Mouse (Mus musculus): ENCODE measurements around the gene Zcchc7.
A peak's percentile ranks its signal among the peaks of the same experiment; 100 is the strongest.

The Zcchc7 gene

DNA sequence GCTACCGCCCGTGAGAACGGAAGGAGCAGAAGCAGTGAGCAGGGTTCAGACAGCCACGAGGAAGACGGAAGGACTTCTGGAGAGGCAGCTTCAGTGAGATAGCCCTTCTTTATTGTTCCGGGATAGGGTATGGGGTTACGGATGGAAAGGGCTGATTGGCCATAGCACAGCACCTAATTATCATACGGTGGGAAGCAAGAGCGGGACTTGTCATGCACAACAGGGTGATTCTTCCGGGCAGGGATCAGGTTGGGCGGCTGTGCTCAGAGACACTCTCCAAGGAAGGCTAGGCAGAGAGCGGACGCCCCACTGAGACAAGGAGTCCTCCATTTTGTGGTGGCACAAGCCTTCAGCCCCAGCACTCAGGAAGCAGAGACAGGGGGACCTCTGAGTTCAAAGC, 203.5 kb downstream of the Zcchc7 start:
- DNase-seq (ENCODE audit: extremely low spot score, low spot score): no peak

DNA sequence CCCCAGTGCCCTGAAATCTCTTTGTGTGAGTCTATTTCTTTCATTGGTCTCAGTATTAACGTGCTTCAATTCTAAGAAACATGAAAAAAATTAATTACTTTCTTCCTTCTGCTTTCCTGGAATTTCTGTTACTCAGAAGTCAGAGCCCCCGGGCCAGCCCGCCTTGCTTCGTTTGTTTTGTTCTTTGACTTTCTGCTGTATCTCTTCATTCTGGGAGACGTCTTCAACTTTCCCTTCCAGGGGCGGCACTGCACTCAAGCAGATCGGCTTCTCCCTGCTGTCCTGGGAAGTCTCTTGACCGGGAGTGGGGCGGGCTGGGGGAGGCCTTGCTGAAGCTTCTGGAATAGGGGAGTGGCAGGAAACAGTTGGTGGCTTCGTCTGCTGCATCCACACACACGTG, 207.5 kb downstream of the Zcchc7 start:
- no peak for DNase-seq (ENCODE audit: extremely low spot score, low spot score)

DNA sequence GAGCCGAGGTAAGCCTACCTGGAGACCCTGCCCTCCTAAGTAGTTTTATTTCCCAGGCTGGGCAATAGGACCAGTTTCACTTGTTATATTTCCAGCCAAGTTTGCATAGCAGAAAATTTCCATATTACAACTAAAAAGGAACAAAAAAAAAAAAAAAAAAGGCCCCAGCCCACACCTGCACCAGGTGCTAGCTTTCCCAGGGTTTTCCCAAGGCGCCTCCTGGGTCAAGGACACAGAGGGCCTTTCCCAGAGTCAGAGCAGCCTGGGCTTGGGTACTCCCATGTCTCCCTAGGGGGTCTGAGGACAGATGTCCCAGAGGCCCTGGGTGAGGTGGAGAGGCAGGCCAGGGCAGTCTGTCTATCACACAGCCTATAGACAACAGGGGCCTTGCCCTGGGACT, 209.5 kb downstream of the Zcchc7 start:
- no peak for DNase-seq (ENCODE audit: extremely low spot score, low spot score)

DNA sequence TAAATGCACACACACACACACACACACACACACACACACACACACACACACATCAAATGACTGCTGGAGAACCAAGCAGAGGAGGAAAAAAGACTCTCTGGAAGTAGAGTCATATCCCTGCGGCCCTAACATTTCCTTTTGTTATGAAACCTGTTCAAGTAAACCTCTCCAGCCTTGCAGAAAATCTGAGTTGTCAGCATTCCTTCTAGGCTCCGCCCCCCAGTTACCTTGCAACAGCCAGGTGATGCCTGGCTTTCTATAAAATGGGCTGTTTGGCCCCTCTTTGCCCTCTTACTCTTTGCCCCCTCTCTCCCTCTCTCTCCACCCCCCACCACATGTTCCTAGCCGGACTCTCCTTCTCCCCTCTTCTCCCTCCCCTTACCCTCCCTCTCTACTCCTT, 210.1 kb downstream of the Zcchc7 start:
- no peak for DNase-seq (ENCODE audit: extremely low spot score, low spot score)

DNA sequence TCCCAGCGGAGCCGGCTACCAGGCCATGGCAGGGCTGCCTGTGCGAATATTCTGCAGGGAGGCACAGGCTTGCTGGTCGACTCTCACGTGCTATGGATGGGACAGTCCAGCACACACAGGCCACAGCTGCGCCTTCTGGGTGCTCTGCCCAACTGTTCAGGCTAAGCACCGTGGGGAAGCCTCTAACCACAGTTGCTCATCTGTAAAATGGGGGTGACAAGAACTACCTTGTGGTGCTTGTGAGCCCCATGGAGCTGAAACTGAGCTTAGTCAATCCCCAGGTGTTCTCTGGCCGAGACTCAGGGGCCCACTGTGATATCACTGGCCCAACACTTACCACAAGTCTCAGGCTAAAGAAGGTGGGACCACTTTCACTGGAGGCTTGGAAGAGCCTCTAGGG, 211.7 kb downstream of the Zcchc7 start:
- no peak for DNase-seq (ENCODE audit: extremely low spot score, low spot score)

DNA sequence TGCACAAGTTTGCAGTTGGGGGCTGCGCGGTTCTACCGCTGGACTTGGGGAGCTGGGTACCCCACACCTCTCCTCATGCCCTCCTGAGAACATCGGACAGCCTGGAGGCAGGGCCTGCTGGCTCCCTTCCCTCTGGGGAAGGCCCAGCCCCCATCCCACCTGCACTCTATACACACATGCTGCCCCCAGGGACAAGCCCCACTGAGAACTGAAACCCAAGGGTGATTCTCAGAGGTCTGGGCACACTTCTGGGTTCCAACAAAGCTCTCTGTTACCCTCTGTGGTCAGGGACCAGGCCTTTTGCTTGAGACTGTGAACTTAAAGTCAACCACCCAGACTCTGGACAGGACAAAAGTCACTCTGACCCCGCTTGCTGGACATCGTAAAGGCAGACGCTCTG, 214.4 kb downstream of the Zcchc7 start:
- no peak for DNase-seq (ENCODE audit: extremely low spot score, low spot score)

DNA sequence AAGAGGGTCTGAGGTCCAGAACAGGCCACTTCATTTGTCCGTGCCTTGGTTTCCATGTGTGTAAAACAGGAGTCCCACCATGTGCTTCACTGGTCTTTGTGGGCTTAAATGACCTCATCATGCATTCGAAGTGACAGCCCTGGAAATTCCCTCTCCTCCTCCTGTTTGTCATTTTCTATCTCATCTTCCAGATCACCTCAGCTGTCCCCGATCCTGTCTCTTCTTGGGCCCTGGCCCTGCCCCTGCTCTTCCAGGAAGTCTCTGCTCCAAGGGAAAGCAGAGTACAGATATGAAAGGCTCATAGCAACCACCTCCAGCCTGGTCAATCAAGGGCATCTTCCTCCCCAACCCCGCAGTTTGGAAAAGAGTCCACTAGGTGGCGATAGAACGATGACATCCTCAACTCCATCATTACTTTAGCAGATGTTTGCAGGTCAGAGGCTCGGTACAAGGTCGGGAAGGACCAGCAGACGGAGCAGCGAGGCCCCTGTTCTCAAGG, 215.0 kb downstream of the Zcchc7 start:
- DNase-seq (ENCODE audit: extremely low spot score, low spot score): peak; percentile 79

DNA sequence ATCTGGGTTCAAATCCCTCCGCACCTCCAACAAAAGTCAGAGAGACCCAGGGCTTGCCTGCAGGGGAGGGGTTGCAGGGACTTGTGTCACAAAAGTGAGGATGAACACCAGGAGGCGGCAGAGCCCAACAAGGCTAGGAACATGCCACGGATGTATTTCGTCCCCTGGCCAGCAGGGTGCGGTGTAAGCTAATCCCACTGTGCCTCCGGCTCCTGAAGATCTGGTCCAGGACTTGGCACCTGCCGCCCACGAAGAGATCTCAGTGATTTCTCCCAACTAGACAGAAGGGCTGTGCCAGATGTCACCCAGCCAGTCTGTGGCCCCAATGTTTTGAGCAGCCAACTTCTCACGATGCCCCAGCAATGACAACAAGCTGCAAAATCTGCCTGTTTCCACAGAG, 217.8 kb downstream of the Zcchc7 start:
- peak; percentile 85 for DNase-seq (ENCODE audit: extremely low spot score, low spot score)

DNA sequence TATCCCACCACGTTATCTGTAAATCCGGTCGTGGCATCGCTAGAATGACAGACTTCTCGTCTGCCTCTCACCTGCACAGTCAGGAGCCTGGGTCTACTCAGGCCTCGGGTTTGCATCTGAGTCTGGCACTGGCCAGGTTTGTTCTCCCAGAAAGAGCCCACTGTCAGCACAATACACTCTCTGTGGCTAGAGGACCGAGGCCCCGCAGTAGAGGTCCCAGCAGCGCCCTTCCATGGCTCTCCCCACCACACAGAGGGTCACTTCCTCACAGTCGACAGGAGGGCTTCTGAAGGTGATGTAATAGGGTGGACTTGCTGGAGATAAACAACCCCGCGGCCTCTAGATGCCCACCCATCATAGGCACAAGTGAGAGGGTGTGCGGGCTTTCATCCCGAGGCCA, 218.2 kb downstream of the Zcchc7 start:
- no peak for DNase-seq (ENCODE audit: extremely low spot score, low spot score)

DNA sequence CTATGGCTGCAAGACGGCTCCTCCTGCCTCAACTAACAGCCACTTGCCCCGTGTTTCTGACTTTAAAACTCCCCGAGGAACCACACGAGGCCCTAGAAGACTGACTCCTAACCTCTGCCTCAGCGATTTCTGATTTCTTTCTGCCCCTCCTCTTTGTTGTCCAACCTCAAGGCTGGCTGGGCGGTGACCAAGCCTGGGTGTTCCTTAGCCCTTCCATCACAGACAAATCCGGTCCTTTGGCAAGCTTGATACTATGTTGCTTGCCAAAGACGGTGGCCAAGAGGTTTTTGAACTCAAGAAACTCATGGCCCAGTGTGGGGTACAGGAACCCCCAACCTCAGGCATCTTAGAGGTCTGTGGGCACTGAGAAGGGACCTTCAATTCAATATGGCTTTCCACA, 218.7 kb downstream of the Zcchc7 start:
- no peak for DNase-seq (ENCODE audit: extremely low spot score, low spot score)

DNA sequence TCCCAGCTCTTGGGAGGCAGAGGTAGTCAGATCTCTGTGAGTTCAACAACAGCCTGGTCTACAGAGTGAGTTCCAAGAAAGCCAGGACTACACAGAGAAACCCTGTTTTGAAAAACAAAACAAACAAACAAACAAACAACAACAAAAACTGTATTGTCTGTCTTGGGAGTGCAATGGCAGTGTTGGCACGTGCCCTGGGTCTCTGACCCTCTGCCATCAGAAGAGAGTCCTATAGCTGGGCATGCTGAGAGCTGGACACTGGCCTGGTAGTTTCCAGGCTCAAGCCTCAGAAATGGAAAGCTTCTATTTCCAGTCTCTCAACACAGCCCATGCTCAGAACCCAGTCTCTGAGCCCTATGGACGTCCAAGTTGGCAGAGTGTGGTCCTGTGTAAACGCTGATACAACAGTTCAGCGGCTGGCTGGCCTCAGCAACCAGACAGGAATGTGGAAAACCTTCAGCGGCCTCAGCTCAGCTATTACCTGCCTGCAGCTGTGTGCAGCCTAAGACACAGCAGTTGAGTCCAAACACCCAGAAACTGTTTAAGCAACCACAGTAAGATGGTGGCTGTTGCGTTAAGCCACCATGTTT, 220.4 kb downstream of the Zcchc7 start:
- DNase-seq (ENCODE audit: extremely low spot score, low spot score): no peak

DNA sequence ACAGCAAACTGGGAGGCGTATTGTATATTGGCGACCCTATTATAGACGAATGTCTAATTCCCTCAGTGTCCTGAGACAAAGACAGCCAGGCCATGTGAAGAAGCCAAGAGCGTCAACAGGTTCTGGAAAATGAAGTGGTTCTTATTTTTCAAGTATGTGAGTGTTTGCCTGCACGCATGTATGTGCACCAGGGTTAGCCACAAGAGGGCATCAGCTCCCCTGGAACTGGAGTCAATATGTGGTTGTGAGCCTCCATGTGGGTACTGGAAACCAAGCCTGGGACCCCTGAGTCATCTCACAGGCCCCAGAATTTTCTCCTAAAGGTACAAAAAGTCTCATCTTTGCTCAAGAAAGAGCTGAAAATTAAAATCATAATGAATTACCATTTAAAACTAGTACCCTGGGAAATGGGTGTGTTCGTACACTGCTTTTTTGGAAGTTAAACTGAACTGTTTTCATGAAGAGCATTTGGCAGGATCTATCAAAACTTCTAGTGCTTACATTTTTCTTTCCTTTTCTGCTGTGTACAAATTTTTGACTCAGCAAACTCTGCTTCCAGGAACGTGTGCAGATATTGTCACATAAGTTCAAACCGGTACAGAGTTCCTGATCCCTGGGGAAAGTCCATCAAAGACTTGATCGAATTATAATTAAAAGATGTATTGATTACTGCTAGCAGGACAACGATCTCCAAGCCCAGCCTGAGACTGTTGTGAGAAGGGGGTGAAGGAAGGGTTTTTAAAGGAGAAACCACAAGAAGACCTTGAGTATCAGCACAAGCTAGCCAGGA, 221.4 kb downstream of the Zcchc7 start:
- no peak for DNase-seq (ENCODE audit: extremely low spot score, low spot score)

DNA sequence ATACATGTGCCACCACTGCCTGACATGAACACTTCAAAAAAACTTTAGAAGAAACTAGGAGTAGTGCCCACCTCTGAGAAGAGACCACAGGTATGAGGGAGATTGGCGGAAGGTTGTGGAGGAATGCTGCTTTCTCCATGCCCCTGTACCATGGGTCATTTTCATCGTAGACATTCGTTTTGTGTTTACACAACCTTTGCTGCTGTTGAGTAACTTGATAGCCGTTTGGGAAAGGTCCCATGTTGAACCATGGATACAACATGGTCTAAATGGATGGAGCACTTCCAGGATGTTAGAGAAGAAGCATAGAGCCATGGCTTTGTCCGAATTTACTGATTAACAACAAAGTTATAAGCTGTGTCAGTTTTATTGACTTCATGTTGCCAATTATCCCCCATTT, 222.5 kb downstream of the Zcchc7 start:
- no peak for DNase-seq (ENCODE audit: extremely low spot score, low spot score)

DNA sequence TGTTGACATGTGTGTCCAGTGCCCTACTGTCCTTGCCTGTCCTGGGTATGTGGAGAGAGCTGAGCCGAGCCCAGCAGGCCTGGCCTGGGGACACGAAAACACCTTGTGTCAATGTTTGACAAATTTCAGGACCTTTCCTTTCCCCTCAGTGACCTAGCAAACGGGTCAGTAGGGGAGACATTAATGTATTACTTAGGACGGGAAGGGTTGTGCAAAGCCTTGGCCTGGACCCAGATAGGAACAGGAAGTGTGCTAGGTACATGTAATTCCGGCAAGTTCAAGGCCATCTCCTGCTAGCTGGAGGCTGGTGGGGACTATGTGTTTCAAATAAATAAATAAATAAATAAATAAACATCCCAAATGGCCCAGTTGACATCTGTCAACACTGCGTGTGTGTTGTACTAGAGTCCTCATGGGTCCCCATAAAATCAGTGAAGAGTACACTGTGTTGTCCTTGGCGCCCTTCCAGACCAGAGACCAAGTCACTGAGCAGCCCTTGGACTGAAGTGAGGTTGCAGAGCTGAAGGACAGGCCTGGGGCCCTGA, 224.2 kb downstream of the Zcchc7 start:
- DNase-seq (ENCODE audit: extremely low spot score, low spot score): no peak

DNA sequence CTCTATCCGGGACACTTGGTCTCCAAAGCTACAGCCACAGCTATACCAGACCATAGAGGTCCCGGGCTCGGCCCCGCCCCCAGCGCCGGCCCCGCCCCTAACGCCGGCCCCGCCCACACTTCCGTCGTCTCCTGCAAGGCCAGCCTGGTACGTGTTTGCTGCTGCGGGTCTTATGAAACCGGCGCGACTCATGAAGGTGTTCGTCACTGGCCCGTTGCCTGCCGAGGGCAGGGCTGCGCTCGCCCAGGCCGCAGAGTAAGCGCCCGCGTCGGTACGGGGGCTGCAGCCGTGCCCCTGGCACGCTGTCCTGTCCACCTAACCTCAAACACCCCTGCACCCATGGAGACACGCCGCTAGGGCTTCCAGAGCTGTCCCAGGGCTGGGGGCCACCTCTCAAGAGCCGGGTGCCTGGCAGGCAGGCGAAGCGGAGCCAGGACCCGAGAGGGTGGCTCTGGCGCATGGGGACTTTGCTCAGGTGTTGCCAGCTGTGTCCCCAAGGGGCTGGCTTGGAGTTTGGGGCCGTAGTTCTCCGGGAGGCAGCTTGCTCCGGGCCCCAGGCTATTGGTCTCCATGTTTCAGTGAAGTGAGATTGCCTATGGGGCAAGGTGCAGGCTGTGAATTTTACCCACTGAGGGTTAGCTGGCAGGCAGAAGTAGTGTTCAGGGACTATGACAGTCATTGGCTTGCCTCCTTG, 225.8 kb downstream of the Zcchc7 start, which contains the start of gene Grhpr:
Grhpr (plus strand) TSS at position 116 of the 694 bp plus-strand sequence.
- peak; percentile 94 for DNase-seq (ENCODE audit: extremely low spot score, low spot score)
